Mouse (Mus musculus) right cerebral cortex, postnatal 4 days (tissue): ENCODE measurements around the gene Mmp8.

Source experiments
- DNase-seq: peaks from one replicate; pipeline ENCODE4 v3.0.0-alpha.2; 2022

Mmp8 gene

DNA sequence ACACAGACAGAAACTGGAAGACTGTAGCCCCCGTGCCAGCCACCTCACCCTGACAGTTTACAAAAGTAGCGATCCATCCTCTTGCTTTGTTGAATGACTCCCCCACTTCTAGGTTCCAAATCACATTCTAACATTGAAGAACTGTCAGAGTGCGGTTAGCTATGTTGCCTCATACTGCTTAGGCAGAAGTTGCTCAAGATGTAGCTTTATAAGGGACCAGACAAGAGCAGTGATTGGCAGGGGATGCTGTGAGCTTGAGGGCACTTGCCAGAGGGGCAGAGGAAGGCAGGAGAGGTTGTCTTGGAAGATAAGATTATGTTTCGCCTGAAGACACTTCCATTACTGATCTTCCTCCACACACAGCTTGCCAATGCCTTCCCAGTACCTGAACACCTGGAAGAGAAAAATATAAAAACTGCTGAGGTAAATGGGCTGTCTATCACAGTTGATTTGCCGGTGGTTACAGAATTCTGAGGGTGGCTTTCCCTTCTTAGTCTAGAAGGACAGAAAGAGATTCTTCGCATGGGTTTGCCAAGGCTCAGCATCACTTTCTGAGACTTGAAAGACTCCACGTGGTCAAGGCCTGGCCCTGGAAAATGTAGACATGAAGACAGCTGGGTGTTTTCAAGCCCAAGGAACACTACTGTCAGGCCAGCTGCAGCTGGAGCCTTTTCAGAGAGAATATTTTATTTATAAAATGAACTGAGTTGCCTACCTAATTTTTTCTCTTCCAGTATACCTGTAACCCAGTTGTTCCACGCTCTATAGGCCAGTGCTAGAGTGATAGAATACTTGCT lies at the start of gene Mmp8:
Gene Mmp8, plus strand, starts transcription at position 236 of the 797 bp plus-strand sequence.
- no peak for DNase-seq

DNA sequence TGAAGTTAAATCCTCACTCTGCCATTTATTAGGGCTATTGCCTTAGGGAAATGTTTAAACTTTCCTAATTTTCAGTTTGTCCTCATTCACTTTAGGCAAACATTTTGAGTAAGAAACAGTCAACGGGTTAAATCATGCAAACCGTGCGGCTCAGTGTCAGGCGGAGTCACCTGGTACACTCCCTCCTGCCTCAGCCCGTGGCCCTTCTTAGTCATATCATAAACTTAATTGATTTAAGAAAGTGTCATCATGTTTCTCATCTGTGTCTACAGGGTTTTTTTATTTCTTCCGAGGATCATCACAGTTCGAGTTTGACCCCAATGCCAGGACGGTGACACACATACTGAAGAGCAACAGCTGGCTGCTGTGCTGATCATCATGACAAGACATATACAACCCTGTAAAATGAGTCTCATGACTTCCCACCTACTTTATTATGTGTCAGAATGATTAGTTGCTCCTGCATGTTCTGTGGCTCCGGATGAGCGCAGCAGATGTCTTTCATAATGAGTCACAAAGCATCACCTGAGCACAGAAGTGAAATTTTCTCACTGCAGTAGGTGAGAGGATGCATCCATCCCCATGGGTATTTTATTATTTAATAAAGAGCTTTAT lies 48.5 kb upstream of the Mmp8 start:
- no peak for DNase-seq

- DNase-seq = no peak
Observed at GRCm38 (mm10) chr9:7517944-7518571, 40.2 kb upstream of the Mmp8 start.

DNA sequence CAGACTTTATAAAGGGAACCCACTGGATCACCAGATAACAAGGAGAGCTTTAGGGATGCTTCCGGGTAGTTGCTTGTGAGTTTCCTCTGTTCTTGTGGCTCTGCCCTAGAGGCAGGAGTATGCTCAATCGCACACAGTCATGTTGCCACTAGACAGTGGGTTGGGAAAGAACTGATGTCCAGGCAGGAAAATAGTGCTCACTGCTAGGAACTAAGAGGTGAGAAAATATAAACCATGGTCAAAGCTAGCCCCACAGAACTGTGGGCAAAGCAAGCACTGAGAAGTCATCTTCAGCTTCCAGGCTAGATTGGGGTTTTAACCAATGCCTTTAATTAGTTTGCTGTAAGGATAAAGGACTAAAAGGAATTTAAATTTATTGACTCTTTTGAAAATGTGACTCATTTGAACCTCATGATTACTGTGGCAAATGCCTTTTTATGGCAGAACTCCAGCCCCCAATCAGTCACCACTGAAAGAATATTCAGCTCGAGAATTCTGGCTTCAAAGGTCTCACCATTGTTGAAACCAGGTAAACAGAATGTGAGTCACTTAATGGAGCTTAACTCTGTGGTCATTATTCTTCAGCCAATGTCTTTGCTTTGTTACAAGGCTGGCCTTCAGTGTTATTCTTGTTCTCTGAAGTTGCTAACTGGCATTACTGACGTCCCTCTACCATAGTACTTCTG lies 31.9 kb upstream of the Mmp8 start:
- no peak for DNase-seq

- DNase-seq = no peak
Observed at GRCm38 (mm10) chr9:7542763-7543162, 15.5 kb upstream of the Mmp8 start.

DNA sequence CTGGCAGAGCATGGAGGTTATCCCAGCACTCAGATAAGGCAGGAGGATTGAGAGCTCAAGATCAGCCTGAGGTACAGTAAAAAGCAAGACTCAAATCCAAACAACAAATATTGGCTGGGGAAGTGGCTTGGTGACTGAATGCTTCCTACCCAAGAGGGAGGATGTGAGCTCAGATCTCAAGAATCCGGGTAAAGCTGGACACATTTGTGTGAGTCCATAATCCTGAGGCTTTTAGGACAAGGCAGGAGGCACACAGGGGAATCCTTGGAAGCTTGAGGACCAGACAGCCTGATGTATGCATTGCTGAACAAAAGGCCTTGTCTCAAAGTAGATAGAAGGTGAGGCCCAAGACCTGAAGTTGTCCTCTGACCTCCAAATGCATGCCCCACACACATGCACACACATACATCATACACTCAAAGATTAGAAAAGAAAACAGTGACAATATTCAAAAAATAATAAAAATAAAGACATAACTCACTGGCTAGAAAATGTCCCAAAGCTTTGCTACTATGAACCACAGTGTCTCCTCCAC lies 13.3 kb upstream of the Mmp8 start:
- DNase-seq = no peak

- no peak for DNase-seq
Observed at GRCm38 (mm10) chr9:7545471-7545870, 12.8 kb upstream of the Mmp8 start.

DNA sequence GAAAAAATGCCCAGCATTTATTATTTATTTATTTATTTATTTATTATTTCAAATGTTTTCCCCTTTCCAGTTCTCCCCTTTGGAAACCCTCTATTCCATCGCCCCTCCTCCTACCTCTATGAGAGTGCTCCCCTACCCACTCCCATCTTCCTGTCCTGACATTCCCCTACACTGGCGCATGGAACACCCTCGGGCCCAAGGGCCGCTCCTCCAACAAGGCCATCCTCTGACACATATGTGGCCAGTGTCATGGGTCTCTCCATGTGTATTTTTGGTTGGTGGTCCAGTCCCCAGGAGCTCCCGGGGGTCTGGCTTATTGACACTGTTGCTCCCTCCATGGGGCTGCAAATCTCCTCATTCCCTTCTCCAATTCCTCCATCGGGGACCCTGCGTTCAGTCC lies 12.3 kb upstream of the Mmp8 start:
- no peak for DNase-seq

DNA sequence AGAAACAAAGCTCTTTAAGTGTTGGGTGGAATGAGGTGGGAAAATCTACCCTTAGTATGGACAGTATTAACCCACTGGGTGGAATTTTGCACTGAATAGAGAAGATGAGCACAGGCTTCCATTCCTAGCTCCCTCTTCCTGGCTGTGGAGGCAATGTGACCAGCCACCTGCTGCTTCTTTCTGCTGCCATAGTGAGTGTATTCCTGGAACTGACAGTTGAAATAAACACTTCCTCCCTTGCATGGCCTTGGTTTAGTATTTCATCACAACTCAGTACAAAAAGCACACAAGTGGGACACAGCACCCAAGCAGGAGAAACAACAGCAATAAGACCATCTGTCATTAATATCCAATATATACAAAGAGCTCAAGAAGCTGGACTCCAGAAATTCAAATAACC lies 6.3 kb upstream of the Mmp8 start:
- DNase-seq = no peak

- DNase-seq = no peak
Observed at GRCm38 (mm10) chr9:7553536-7553935, 4.7 kb upstream of the Mmp8 start.

DNA sequence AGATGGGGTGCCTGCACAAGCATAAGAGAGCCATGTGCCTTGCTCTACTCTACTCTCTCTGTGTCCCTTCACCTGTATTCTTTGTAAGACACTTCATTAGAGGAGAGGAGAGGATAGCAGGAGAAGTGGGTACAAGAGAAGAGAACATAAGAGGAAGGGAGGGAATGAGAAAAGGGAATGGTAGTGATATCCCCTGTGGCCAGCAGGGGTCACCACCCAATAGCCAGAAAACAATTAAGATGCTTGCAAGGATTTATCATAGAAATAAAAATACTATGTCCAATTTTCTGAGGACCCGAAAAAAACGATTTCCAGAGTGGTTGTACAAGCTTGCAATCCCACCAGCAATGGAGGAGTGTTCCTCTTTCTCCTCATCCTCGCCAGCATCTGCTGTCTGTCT lies 3.9 kb upstream of the Mmp8 start:
- no peak for DNase-seq

DNA sequence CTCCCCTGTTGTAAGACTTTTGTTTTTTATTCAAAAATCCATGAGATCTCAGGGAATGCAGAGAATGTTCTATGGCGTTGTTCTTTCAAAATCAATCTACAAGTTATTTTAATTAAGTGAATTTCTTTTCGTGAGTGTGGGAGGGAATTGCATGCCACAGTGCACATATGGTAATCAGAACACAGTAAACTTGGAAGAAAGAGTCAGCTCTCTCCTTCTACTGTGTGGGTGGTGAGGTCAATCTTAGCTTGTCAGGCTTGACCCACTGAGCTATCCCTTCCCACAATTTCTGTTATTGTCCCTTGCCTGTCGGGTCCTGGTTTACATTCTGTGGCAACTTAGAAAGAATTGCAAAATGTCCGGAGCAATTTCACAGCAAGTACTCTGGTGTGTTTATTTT lies 1.8 kb downstream of the Mmp8 start:
- no peak for DNase-seq

GRCm38 (mm10) chr9:7567376-7567775 lies 9.1 kb downstream of the Mmp8 start:
- no peak for DNase-seq

DNA sequence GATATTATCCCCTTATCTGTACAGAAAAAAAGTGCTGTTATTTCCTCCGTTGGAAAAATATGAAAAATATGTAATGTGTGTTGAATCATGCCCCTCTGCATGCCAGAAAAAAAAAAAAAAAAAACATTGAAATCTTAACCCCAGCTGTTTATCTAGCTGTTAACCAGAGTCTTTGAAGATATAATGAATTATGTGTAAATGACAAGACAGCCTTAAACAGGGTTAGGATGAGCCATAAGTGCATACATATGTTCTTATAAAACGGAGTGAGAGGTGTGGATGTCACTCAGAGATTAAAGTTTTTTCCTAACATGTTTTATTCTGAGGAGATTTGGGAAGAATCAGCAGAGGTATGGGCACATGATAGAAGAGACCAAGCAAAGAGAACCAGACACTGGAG lies 9.7 kb downstream of the Mmp8 start:
- no peak for DNase-seq

GRCm38 (mm10) chr9:7570485-7570884 lies 12.2 kb downstream of the Mmp8 start:
- DNase-seq = no peak

GRCm38 (mm10) chr9:7571162-7571561 lies 12.9 kb downstream of the Mmp8 start, which contains the start of gene Mmp27:
TSS of gene Mmp27 (plus strand) at chr9:7571396.
- no peak for DNase-seq

DNA sequence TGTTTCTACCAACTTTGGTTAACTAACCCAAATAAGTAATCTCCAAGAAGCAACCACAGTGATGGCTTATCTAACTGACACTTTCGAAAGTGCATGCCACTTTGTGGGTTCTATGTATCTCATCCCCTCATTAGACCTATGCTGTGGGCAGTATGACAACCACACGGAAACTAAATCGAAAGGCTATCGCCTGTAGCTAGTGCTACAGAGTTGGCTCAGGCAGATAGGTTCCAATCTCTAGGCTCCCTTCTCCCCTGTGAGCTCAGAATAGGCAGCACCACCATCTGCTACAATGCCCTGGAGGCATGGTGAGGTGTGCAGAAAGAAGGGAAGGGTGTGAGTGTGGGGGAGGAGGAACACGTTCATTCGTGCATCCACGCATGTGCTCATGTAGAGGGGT lies 13.9 kb downstream of the Mmp8 start:
- DNase-seq = no peak

GRCm38 (mm10) chr9:7572663-7573308 lies 14.5 kb downstream of the Mmp8 start:
- DNase-seq = no peak

GRCm38 (mm10) chr9:7575526-7575925 lies 17.3 kb downstream of the Mmp8 start:
- no peak for DNase-seq

- DNase-seq = no peak
Observed at GRCm38 (mm10) chr9:7577371-7577770, 19.1 kb downstream of the Mmp8 start.

GRCm38 (mm10) chr9:7590063-7590462 lies 31.8 kb downstream of the Mmp8 start:
- DNase-seq = no peak

- no peak for DNase-seq
Observed at GRCm38 (mm10) chr9:7593272-7593812, 35.1 kb downstream of the Mmp8 start.
